Comparison of ENCODE assay signal across 8 mouse cellular contexts in the genomic region with DNA sequence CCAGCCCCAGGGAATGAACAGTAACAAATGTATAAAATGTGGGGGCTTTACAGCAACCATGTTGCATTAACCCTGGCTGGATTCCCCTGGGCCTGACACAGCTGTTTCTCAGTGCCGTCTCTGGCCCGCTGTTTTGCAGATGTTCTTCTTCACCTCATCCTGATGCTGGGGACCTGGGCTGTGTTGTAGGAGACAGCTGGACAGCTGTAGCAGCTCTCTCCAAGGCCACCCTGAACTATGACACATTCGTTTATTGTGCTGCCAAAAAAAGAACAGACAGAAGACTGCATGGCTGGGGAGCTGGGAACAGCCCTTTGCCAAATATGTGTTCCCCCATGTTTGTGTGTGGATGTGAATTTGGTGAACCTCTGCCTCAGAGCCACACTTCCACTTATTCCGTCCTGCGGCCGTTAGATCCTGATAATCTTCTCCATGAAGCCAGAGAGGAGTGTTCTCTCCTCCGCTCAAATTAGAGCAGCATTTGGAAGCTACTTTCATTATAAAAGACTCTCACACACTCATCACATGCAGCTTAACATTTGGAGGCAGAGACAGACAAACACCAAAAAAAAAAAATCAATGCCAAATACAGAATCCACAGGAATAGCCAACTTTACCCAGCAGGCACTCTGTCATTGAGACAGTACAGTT. TPM values are rescaled to one million over a fixed set of nuclear protein-coding genes. Genes with fewer than 3 reads are reported as not detected.
DNase-seq lines count a peak whose midpoint lies in the region.
"Had no signal": no experiment of that assay in that cellular context is flagged by ENCODE, and none has a peak within 500 bp of the region (broad histone marks: within the 10 kb centered on the region; RNA-seq: fewer than 3 reads in every experiment).

No protein-coding gene starts in this region.

- DNase-seq in kidney, postnatal 4 days: peak; percentile 67 to 76
- DNase-seq in kidney, adult 9 months: no peak
- DNase-seq in adrenal gland, postnatal 25 days: peak; percentile 24
- DNase-seq in heart, adult 9 months (ENCODE audit: low spot score in 2 of 2): peak; percentile 67 to 85
- peak; percentile 41 to 81 for DNase-seq in lung, postnatal 4 days
- DNase-seq in natural killer cell, adult 2 months (ENCODE audit: low spot score in 2 of 2): no peak
- DNase-seq in left cerebral cortex, postnatal 10 days (ENCODE audit: extremely low spot score in 1 of 2, low spot score in 2 of 2): no peak

- intact Hi-C loops in left cerebral cortex, postnatal 10 days (cut with DNase I): loop anchor here (5.0 to 10.0 kb wide), 3 partner anchors 97 to 1250 kb away; a partner anchor contains a TSS

RNA-seq across cellular contexts. Expression of a gene that starts 14.1 kb away (rescaled TPM):
- total RNA-seq in adrenal gland, postnatal 25 days (2021): 0.67 and 1.2 TPM in 2 replicates
- total RNA-seq in left cerebral cortex, postnatal 10 days (2021): under 1 TPM in 1 of 2 experiments, not detected in 1; 0.32 TPM
- total RNA-seq: MEL had no signal

RNA-seq across cellular contexts. Expression of a gene that starts 46.4 kb away (rescaled TPM):
- not detected in 2 replicates for total RNA-seq in adrenal gland, postnatal 25 days (2021)
- 1 to 10 TPM; 2.4 to 2.7 TPM for total RNA-seq in left cerebral cortex, postnatal 10 days (2021)

RNA-seq across cellular contexts. Expression of a gene that starts 57.1 kb away (rescaled TPM):
- 94.6 and 149 TPM in 2 replicates for total RNA-seq in adrenal gland, postnatal 25 days (2021)
- 10 to 100 TPM; 38.9 to 40.2 TPM for total RNA-seq in left cerebral cortex, postnatal 10 days (2021)

Comparison
In these comparisons a context has a peak if more than half of its experiments do, and no peak if none do; other contexts are left out.
1. DNase-seq: peak in kidney, postnatal 4 days (2 of 2), adrenal gland, postnatal 25 days (single experiment), heart, adult 9 months (2 of 2) and lung, postnatal 4 days (2 of 2); none in kidney, adult 9 months (single experiment), natural killer cell, adult 2 months (0 of 2) and left cerebral cortex, postnatal 10 days (0 of 2).